Mouse (Mus musculus) testis, adult 2 months (tissue): Measurements from ENCODE around the gene Camkk2. TPM values are rescaled to one million over a fixed set of nuclear protein-coding genes. Genes with fewer than 3 reads are reported as not detected.

ENCODE experiments used
- H3K27ac ChIP-seq: fragments of 200-500 bp; 2 replicates; pipeline ENCODE4 v1.5.1; 2012; ENCODE audit warnings: low read depth, low read length; ENCODE audit not compliant: control insufficient read depth, insufficient read depth
- H3K27me3 ChIP-seq: fragments of 200-500 bp; 2 replicates; pipeline ENCODE4 v1.6.1; 2012; ENCODE audit warnings: mild to moderate bottlenecking, low read length, moderate library complexity; ENCODE audit not compliant: control insufficient read depth, insufficient read depth
- H3K36me3 ChIP-seq: fragments of 200-500 bp; 2 replicates; pipeline ENCODE4 v1.6.1; 2012; ENCODE audit warnings: mild to moderate bottlenecking, low read length; ENCODE audit not compliant: control insufficient read depth, insufficient read depth
- H3K4me1 ChIP-seq: fragments of 200-500 bp; 2 replicates; pipeline ENCODE4 v1.6.1; 2012; ENCODE audit warnings: low read length; ENCODE audit not compliant: control insufficient read depth, insufficient read depth
- H3K4me3 ChIP-seq: fragments of 200-500 bp; 2 replicates; pipeline ENCODE4 v1.5.1; 2012; ENCODE audit warnings: low read depth, mild to moderate bottlenecking, low read length, moderate library complexity, mixed read lengths; ENCODE audit not compliant: control insufficient read depth
- CTCF ChIP-seq: fragments of 200-500 bp; IDR thresholded peaks from 2 replicates; pipeline ENCODE4 v1.5.1; 2012; ENCODE audit warnings: low read depth, mild to moderate bottlenecking, inconsistent platforms, low read length, moderate library complexity; ENCODE audit not compliant: control insufficient read depth, insufficient read depth, insufficient replicate concordance
- POLR2A ChIP-seq: fragments of 200-500 bp; IDR thresholded peaks from 2 replicates; pipeline ENCODE4 v1.6.1; 2012; ENCODE audit warnings: low read depth, mild to moderate bottlenecking, inconsistent platforms, low read length, moderate library complexity; ENCODE audit not compliant: control insufficient read depth
- polyA plus RNA-seq: library from polyadenylated mRNA; depleted of rRNA; stranded (reverse); fragments of >200 nt; gene quantifications from 2 replicates; pipeline ENCODE4 v1.2.3, GENCODE M21; 2012

Camkk2 gene
- polyA plus RNA-seq, 1 experiment: 22.3 TPM

DNA sequence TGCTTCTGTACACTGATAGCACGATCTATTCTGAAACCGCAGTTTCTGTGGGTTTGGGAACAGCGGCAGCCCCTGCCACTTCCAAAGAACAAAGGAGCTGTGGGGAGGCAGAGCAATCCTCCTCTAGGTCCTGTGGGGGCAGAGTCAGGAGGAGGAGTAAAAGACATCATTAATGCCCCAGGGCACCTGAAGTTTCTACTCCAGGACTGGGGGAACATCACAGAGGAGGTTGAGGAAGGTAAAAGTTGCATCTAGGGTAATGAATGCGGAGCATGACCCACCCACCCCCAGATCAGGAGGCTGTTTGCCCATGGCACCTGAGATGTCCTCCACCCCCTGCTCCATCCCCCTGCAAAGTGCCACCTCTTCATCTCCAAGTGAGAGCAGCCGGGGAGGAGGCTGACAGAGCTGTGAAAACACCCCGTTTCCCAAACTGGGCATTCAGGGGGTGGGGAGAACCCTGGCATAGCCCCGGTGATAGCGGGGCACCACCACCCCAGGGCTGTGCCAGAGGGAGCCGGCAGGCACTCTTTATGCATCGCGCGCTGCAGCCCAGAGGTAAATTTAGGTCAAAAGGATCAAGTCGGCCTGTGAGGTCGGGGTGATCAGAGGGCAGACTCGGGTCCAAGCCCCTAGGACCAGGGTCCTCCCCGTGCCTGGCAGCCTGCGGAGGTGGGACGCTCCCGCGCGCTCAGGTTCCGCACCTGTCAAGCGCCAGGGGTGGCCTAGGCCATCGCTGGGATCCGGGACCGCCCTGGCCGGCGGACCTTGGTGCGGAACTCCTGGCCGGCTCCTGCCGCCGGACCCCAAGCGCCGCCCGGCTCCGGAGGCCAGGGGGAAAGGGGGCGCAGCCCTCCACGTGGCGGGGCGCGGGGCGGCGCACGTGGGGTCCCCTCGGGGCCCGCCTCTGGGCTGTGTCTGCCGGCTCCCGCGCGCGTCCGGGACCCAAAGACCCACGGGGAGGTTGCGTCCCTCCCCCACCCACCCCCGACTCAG is 680 bp downstream of the Camkk2 start:
- H3K36me3 ChIP-seq: no peaks in the 10 kb centered on the region
- H3K27ac ChIP-seq: peak overlapping the region; percentile 51
- H3K27me3 ChIP-seq: no peaks in the 10 kb centered on the region
- peak overlapping the region; percentile 82 for H3K4me3 ChIP-seq
- TF ChIP-seq POLR2A (no peak), CTCF (no peak)
- H3K4me1 ChIP-seq: peaks cover 24% of the 10 kb centered on the region

DNA sequence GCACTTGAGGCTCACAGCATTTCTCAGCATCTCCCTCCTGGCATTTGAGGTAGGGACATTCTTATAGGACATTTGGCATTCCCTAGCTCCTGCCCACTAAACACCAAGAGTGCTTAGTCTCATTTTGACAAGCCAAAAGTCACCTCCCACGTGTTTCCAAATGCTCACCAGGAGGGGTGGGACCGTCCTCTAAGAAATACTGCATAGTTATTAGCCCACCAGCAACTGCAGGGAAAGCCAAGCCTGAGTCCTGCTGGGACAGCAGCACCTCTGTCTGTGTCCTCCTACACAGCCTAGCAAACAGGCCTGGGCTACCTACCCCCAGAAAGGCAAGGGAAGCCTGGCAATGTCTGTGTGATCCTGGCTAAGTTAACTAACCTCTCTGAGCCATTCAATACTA is 1.9 kb downstream of the Camkk2 start:
- Histone ChIP-seq H3K36me3 (no peaks in the 10 kb centered on the region), H3K27me3 (no peaks in the 10 kb centered on the region), H3K27ac (no peak overlapping the region), H3K4me3 (no peak overlapping the region), H3K4me1 (peaks cover 32% of the 10 kb centered on the region)
- TF ChIP-seq POLR2A: no peak
- no peak for TF ChIP-seq CTCF

- H3K4me3 ChIP-seq: no peak overlapping the region
- H3K27ac ChIP-seq: peak overlapping the region; percentile 68
- TF ChIP-seq POLR2A (no peak), CTCF (no peak)
- H3K27me3 ChIP-seq: no peaks in the 10 kb centered on the region
- H3K4me1 ChIP-seq: peaks cover 32% of the 10 kb centered on the region
- H3K36me3 ChIP-seq: no peaks in the 10 kb centered on the region
Observed at GRCm38 (mm10) chr5:122775646-122776286, 3.4 kb downstream of the Camkk2 start.

- Histone ChIP-seq H3K4me1 (peaks cover 33% of the 10 kb centered on the region), H3K36me3 (no peaks in the 10 kb centered on the region), H3K27me3 (no peaks in the 10 kb centered on the region), H3K4me3 (peak overlapping the region; percentile 50), H3K27ac (peak overlapping the region; percentile 68)
- TF ChIP-seq POLR2A: no peak
- no peak for TF ChIP-seq CTCF
Observed at GRCm38 (mm10) chr5:122774743-122775611, 4.2 kb downstream of the Camkk2 start.

- TF ChIP-seq CTCF (no peak), POLR2A (no peak)
- Histone ChIP-seq H3K36me3 (no peaks in the 10 kb centered on the region), H3K4me3 (no peak overlapping the region), H3K4me1 (peaks cover 39% of the 10 kb centered on the region), H3K27me3 (no peaks in the 10 kb centered on the region), H3K27ac (no peak overlapping the region)
Observed at GRCm38 (mm10) chr5:122773756-122774155, 5.5 kb downstream of the Camkk2 start.

DNA sequence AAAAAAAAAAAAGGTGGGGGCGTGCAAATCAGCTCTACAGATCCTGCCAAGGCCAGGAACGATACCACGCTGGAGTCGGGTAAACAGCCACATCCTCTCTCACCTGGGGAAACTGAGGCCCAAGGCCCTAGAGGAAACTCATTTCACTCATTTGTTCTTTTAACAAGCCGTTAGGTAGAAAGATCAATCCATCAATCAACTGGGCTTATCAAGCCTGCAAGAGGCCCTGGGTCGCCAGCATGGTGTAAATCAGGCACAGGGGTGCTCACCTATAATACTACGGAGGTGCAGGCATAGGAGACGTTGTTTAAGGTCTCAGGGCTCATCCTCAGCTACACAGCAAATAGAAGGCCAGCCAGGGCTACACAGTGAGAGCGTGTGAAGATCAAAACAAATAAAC is 7.8 kb downstream of the Camkk2 start:
- H3K36me3 ChIP-seq: no peaks in the 10 kb centered on the region
- H3K27me3 ChIP-seq: no peaks in the 10 kb centered on the region
- H3K4me1 ChIP-seq: peaks cover 37% of the 10 kb centered on the region
- peak overlapping the region; percentile 61; the same call in 1 of the 2 replicates for H3K27ac ChIP-seq
- no peak for TF ChIP-seq CTCF
- no peak for TF ChIP-seq POLR2A
- no peak overlapping the region for H3K4me3 ChIP-seq

DNA sequence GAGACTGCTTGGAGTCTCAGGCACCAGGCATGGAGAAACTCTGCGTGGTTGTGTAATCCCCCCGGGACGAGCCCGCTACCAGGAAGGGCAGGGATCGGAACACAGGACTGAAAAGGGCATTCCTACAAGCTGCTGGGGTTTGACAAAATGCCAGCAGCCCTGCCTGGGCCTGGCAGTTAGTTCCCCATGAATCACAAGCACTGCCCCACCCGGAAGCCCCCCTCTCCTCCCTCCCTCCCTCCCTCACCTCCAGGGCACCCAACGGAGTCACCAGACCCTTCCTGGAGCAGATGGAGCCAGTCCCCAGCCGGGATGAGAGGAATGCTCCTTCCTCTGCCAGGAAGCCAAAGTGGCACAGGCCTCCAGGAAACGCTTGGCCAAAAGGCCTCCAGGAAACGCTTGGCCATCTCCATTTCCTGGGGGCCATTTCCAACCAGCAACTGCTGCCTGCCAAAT is 8.4 kb downstream of the Camkk2 start:
- no peaks in the 10 kb centered on the region for H3K27me3 ChIP-seq
- peaks cover 37% of the 10 kb centered on the region for H3K4me1 ChIP-seq
- H3K27ac ChIP-seq: peak overlapping the region; percentile 82
- no peak overlapping the region for H3K4me3 ChIP-seq
- TF ChIP-seq POLR2A: no peak
- TF ChIP-seq CTCF: no peak
- H3K36me3 ChIP-seq: no peaks in the 10 kb centered on the region
